Mouse (Mus musculus): ENCODE results near the gene Wnt10b. TPM values are rescaled to one million over a fixed set of nuclear protein-coding genes. Genes with fewer than 3 reads are reported as not detected.

Gene Wnt10b
- polyA plus RNA-seq, 2 experiments from 2014 or later = 0.22 TPM; not detected in 1

- ATAC-seq = no peak
Measured at GRCm38 (mm10) chr15:98796803-98797595, 19.0 kb upstream of the Wnt10b start.

- ATAC-seq = no peak
Measured at GRCm38 (mm10) chr15:98793141-98793698, 15.3 kb upstream of the Wnt10b start.

GRCm38 (mm10) chr15:98792233-98793020 is 14.5 kb upstream of the Wnt10b start:
- ATAC-seq = no peak

- ATAC-seq = no peak
Measured at GRCm38 (mm10) chr15:98791771-98792170, 13.8 kb upstream of the Wnt10b start.

- no peak for ATAC-seq
Measured at GRCm38 (mm10) chr15:98791221-98791620, 13.3 kb upstream of the Wnt10b start.

- no peak for ATAC-seq
Measured at GRCm38 (mm10) chr15:98790761-98791160, 12.8 kb upstream of the Wnt10b start.

- no peak for ATAC-seq
Measured at GRCm38 (mm10) chr15:98789661-98790535, 11.9 kb upstream of the Wnt10b start, which contains the start of gene Wnt1. Gene Wnt1 (plus strand): TSS chr15:98789857.

- ATAC-seq = no peak
Measured at GRCm38 (mm10) chr15:98788972-98789660, 11.2 kb upstream of the Wnt10b start.

GRCm38 (mm10) chr15:98787930-98788329 is 10.0 kb upstream of the Wnt10b start:
- ATAC-seq = no peak

GRCm38 (mm10) chr15:98785744-98786143 is 7.8 kb upstream of the Wnt10b start:
- no peak for ATAC-seq

- no peak for ATAC-seq
Measured at GRCm38 (mm10) chr15:98781166-98781565, 3.2 kb upstream of the Wnt10b start.

- ATAC-seq = no peak
Measured at GRCm38 (mm10) chr15:98780573-98780972, 2.6 kb upstream of the Wnt10b start.

- no peak for ATAC-seq
Measured at GRCm38 (mm10) chr15:98780075-98780474, 2.1 kb upstream of the Wnt10b start.

- ATAC-seq = no peak
Measured at GRCm38 (mm10) chr15:98778806-98779205, 856 bp upstream of the Wnt10b start.

- ATAC-seq = no peak
Measured at GRCm38 (mm10) chr15:98778191-98778770, 331 bp upstream of the Wnt10b start.

- ATAC-seq = no peak
Measured at GRCm38 (mm10) chr15:98777005-98777616, 839 bp downstream of the Wnt10b start.

GRCm38 (mm10) chr15:98776280-98777004 is 1.5 kb downstream of the Wnt10b start:
- peak; percentile 47 for ATAC-seq

GRCm38 (mm10) chr15:98775533-98775932 is 2.4 kb downstream of the Wnt10b start:
- ATAC-seq = no peak

- no peak for ATAC-seq
Measured at GRCm38 (mm10) chr15:98774096-98774495, 3.9 kb downstream of the Wnt10b start.

Measured in activated CD4-positive, CD25-positive, alpha-beta regulatory T cell, adult 4 months (primary cell).